Mouse (Mus musculus) left cerebral cortex, adult 11 months (tissue): ENCODE data around the gene Taf3.

Source experiments
- DNase-seq: peaks from one replicate; pipeline ENCODE4 v3.0.0; 2022; ENCODE audit warnings: low spot score

Gene Taf3

GRCm38 (mm10) chr2:9955576-9956535, 92.5 kb downstream of the Taf3 start:
- no peak for DNase-seq

- no peak for DNase-seq
Observed at GRCm38 (mm10) chr2:9946739-9947138, 101.7 kb downstream of the Taf3 start.

GRCm38 (mm10) chr2:9945611-9946010, 102.8 kb downstream of the Taf3 start:
- DNase-seq: no peak

GRCm38 (mm10) chr2:9943011-9943410, 105.4 kb downstream of the Taf3 start:
- no peak for DNase-seq

- no peak for DNase-seq
Observed at GRCm38 (mm10) chr2:9939250-9939649, 109.1 kb downstream of the Taf3 start.

- no peak for DNase-seq
Observed at GRCm38 (mm10) chr2:9935965-9936364, 112.4 kb downstream of the Taf3 start.

GRCm38 (mm10) chr2:9926905-9927283, 121.5 kb downstream of the Taf3 start:
- no peak for DNase-seq

GRCm38 (mm10) chr2:9926194-9926904, 122.0 kb downstream of the Taf3 start:
- DNase-seq: no peak

- DNase-seq: no peak
Observed at GRCm38 (mm10) chr2:9918691-9919471, 129.5 kb downstream of the Taf3 start.

- DNase-seq: no peak
Observed at GRCm38 (mm10) chr2:9917602-9918001, 130.8 kb downstream of the Taf3 start.

- no peak for DNase-seq
Observed at GRCm38 (mm10) chr2:9905995-9906394, 142.4 kb downstream of the Taf3 start.

- DNase-seq: no peak
Observed at GRCm38 (mm10) chr2:9903854-9904560, 144.4 kb downstream of the Taf3 start.

- DNase-seq: no peak
Observed at GRCm38 (mm10) chr2:9897846-9898245, 150.6 kb downstream of the Taf3 start.

GRCm38 (mm10) chr2:9896097-9896770, 152.2 kb downstream of the Taf3 start:
- DNase-seq: no peak

GRCm38 (mm10) chr2:9894836-9895593, 153.4 kb downstream of the Taf3 start:
- DNase-seq: no peak

GRCm38 (mm10) chr2:9893272-9893953, 155.0 kb downstream of the Taf3 start:
- no peak for DNase-seq

GRCm38 (mm10) chr2:9892541-9892940, 155.9 kb downstream of the Taf3 start:
- no peak for DNase-seq

- DNase-seq: no peak
Observed at GRCm38 (mm10) chr2:9890906-9891305, 157.5 kb downstream of the Taf3 start.

- no peak for DNase-seq
Observed at GRCm38 (mm10) chr2:9890251-9890650, 158.1 kb downstream of the Taf3 start.
